Mouse (Mus musculus): ENCODE results near the gene Hoxb1. TPM values are rescaled to one million over a fixed set of nuclear protein-coding genes. Genes with fewer than 3 reads are reported as not detected.

Gene Hoxb1
- polyA plus RNA-seq, 1 experiment from 2014 or later: 0.96 TPM

DNA sequence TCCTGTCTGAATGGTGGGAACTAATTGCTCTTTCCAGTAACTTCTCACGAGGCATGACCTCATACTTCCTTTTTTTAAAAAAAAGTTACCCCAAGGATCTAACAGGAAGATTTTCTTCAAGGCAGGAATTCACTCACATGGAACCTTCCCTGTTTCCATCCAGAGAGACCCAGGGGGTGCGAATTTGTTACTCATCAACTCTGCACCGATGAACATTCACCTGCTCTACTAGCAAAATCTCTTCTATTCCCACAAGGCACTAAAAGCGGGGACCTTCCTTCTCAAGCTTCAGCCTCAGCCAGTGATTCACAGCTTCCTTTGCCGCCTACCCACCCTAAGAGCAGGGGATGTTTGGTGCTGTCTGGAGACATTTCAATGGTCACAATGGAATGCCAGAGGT is 45.5 kb downstream of the Hoxb1 start:
- no peak overlapping the region for H3K4me3 ChIP-seq (ENCODE audit: low read depth, low read length)
- WGBS: 83% methylated on average over 5 of the region's 5 CpGs
- H3K4me1 ChIP-seq (ENCODE audit: control insufficient read depth, insufficient read depth, low read length): peaks cover 5% of the 10 kb centered on the region; the same call in 1 of the 2 replicates
- H3K4me2 ChIP-seq (ENCODE audit: low read depth, low read length): no peak overlapping the region
- H3K9ac ChIP-seq (replicated peaks; ENCODE audit: low read depth, low read length): no peak overlapping the region
- no peaks in the 10 kb centered on the region for H3K9me3 ChIP-seq (ENCODE audit: control insufficient read depth, low read length)
- no peak overlapping the region for H3K27ac ChIP-seq (ENCODE audit: low read depth, low read length)
- no peak for ATAC-seq (ENCODE audit: low read depth)
- H3K27me3 ChIP-seq (ENCODE audit: control insufficient read depth, insufficient read depth, low read length): no peaks in the 10 kb centered on the region
- H3K36me3 ChIP-seq (ENCODE audit: control insufficient read depth, insufficient read depth, low read length): no peaks in the 10 kb centered on the region

- Histone ChIP-seq H3K4me1 (ENCODE audit: control insufficient read depth, insufficient read depth, low read length) (peaks cover 5% of the 10 kb centered on the region; the same call in 1 of the 2 replicates), H3K4me2 (ENCODE audit: low read depth, low read length) (no peak overlapping the region), H3K36me3 (ENCODE audit: control insufficient read depth, insufficient read depth, low read length) (no peaks in the 10 kb centered on the region), H3K27ac (ENCODE audit: low read depth, low read length) (no peak overlapping the region), H3K9ac (replicated peaks; ENCODE audit: low read depth, low read length) (no peak overlapping the region), H3K4me3 (ENCODE audit: low read depth, low read length) (no peak overlapping the region), H3K27me3 (ENCODE audit: control insufficient read depth, insufficient read depth, low read length) (no peaks in the 10 kb centered on the region), H3K9me3 (ENCODE audit: control insufficient read depth, low read length) (no peaks in the 10 kb centered on the region)
- no peak for ATAC-seq (ENCODE audit: low read depth)
- 69% methylated on average over 4 of the region's 4 CpGs for WGBS
Measured at GRCm38 (mm10) chr11:96411934-96412333, 46.4 kb downstream of the Hoxb1 start.

- Histone ChIP-seq H3K9me3 (ENCODE audit: control insufficient read depth, low read length) (no peaks in the 10 kb centered on the region), H3K4me2 (ENCODE audit: low read depth, low read length) (no peak overlapping the region), H3K4me3 (ENCODE audit: low read depth, low read length) (no peak overlapping the region), H3K27ac (ENCODE audit: low read depth, low read length) (no peak overlapping the region), H3K27me3 (ENCODE audit: control insufficient read depth, insufficient read depth, low read length) (no peaks in the 10 kb centered on the region), H3K36me3 (ENCODE audit: control insufficient read depth, insufficient read depth, low read length) (no peaks in the 10 kb centered on the region), H3K9ac (replicated peaks; ENCODE audit: low read depth, low read length) (no peak overlapping the region), H3K4me1 (ENCODE audit: control insufficient read depth, insufficient read depth, low read length) (no peaks in the 10 kb centered on the region)
- ATAC-seq (ENCODE audit: low read depth): no peak
- 81% methylated on average over 9 of the region's 9 CpGs for WGBS
Measured at GRCm38 (mm10) chr11:96412941-96413491, 47.5 kb downstream of the Hoxb1 start.

DNA sequence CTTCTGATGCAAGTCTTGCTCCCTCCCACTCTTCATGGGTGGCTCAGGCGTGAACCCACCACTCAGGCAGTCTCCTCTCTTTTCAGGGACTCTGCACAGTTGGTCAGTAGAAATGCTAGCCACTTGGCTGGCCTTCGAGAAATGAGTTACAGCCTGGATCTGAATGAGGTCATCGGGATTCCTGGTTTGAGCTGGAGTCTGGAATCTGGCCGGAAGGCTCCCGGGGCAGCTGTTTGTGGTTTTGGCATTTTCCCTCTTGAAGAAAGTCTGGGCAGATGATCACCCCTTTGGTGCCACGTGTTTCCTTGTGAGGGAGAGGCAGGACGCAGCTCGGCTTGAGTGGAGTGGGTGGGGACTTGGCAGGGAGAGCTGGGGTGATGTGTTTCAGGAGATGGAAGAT is 48.0 kb downstream of the Hoxb1 start:
- Histone ChIP-seq H3K4me1 (ENCODE audit: control insufficient read depth, insufficient read depth, low read length) (no peaks in the 10 kb centered on the region), H3K27ac (ENCODE audit: low read depth, low read length) (no peak overlapping the region), H3K4me2 (ENCODE audit: low read depth, low read length) (no peak overlapping the region), H3K4me3 (ENCODE audit: low read depth, low read length) (no peak overlapping the region), H3K9me3 (ENCODE audit: control insufficient read depth, low read length) (no peaks in the 10 kb centered on the region), H3K27me3 (ENCODE audit: control insufficient read depth, insufficient read depth, low read length) (no peaks in the 10 kb centered on the region), H3K36me3 (ENCODE audit: control insufficient read depth, insufficient read depth, low read length) (no peaks in the 10 kb centered on the region), H3K9ac (replicated peaks; ENCODE audit: low read depth, low read length) (no peak overlapping the region)
- WGBS: 35% methylated on average over 8 of the region's 8 CpGs
- ATAC-seq (ENCODE audit: low read depth): no peak

- H3K4me1 ChIP-seq (ENCODE audit: control insufficient read depth, insufficient read depth, low read length): no peaks in the 10 kb centered on the region
- 70% methylated on average over 2 of the region's 2 CpGs for WGBS
- ATAC-seq (ENCODE audit: low read depth): no peak
- H3K9me3 ChIP-seq (ENCODE audit: control insufficient read depth, low read length): no peaks in the 10 kb centered on the region
- H3K36me3 ChIP-seq (ENCODE audit: control insufficient read depth, insufficient read depth, low read length): no peaks in the 10 kb centered on the region
- no peaks in the 10 kb centered on the region for H3K27me3 ChIP-seq (ENCODE audit: control insufficient read depth, insufficient read depth, low read length)
- no peak overlapping the region for H3K9ac ChIP-seq (replicated peaks; ENCODE audit: low read depth, low read length)
- no peak overlapping the region for H3K4me2 ChIP-seq (ENCODE audit: low read depth, low read length)
- H3K4me3 ChIP-seq (ENCODE audit: low read depth, low read length): no peak overlapping the region
- H3K27ac ChIP-seq (ENCODE audit: low read depth, low read length): no peak overlapping the region
Measured at GRCm38 (mm10) chr11:96414002-96414401, 48.5 kb downstream of the Hoxb1 start.

MicroRNAs encoded within 50 kb of the gene (microRNA counts, 519-probe panel; counts per million panel counts)
- 6,549 counts per million, percentile 93 among the panel's probes with 10 or more counts for microRNA mmu-miR-10a

Small RNA genes lying within 50 kb of the gene (microRNA-seq; reads per million reads assigned to microRNA genes)
- gene Mir10a: 168,918 reads per million, percentile 100 among the genes with 10 or more reads in this experiment

Other genes with a start within 250 kb of the Hoxb1 start
- gene Ttll6, start 232.0 kb upstream of the Hoxb1 start, polyA plus RNA-seq (2014; fragmentation: Nextera tagmentation; extraction: Ambion mirVana): 0.27 TPM in 1 of 2 replicates, not detected in the other
- gene Hoxb13, start 171.4 kb upstream of the Hoxb1 start, polyA plus RNA-seq (2014; fragmentation: Nextera tagmentation; extraction: Ambion mirVana): not detected in 2 replicates
- 106 and 114 TPM in 2 replicates for gene Hoxb9, start 94.3 kb upstream of the Hoxb1 start, polyA plus RNA-seq (2014; fragmentation: Nextera tagmentation; extraction: Ambion mirVana)
- 78.6 and 120 TPM in 2 replicates for gene Hoxb8, start 83.8 kb upstream of the Hoxb1 start, polyA plus RNA-seq (2014; fragmentation: Nextera tagmentation; extraction: Ambion mirVana)
- gene Hoxb7, start 79.1 kb upstream of the Hoxb1 start, polyA plus RNA-seq (2014; fragmentation: Nextera tagmentation; extraction: Ambion mirVana): 120 and 133 TPM in 2 replicates
- gene Hoxb6, start 73.3 kb upstream of the Hoxb1 start, polyA plus RNA-seq (2014; fragmentation: Nextera tagmentation; extraction: Ambion mirVana): 138 and 141 TPM in 2 replicates
- gene Hoxb5, start 62.4 kb upstream of the Hoxb1 start, polyA plus RNA-seq (2014; fragmentation: Nextera tagmentation; extraction: Ambion mirVana): 49.1 and 52.4 TPM in 2 replicates
- 3.4 and 4.1 TPM in 2 replicates for gene Hoxb4, start 47.5 kb upstream of the Hoxb1 start, polyA plus RNA-seq (2014; fragmentation: Nextera tagmentation; extraction: Ambion mirVana)
- gene Hoxb3, start 42.4 kb upstream of the Hoxb1 start, polyA plus RNA-seq (2014; fragmentation: Nextera tagmentation; extraction: Ambion mirVana): 13.5 and 13.9 TPM in 2 replicates
- 45.2 and 48.5 TPM in 2 replicates for gene Hoxb2, start 15.2 kb upstream of the Hoxb1 start, polyA plus RNA-seq (2014; fragmentation: Nextera tagmentation; extraction: Ambion mirVana)
- 9.5 and 10.8 TPM in 2 replicates for gene Skap1, start 98.8 kb downstream of the Hoxb1 start, polyA plus RNA-seq (2014; fragmentation: Nextera tagmentation; extraction: Ambion mirVana)